Mouse (Mus musculus) retina, postnatal 7 days (tissue): Measurements from ENCODE around the gene Myef2.
A peak's percentile ranks its signal among the peaks of the same experiment; 100 is the strongest.
"Not testable (repeated sequence)": the region's sequence is repeated elsewhere in the genome, so short reads cannot be mapped to it uniquely, and the experiment has no call there.

Experiments used
- DNase-seq: peaks from one replicate; pipeline ENCODE4 v3.0.0-alpha.2; 2012; ENCODE audit warnings: low read depth, low spot score

Myef2 gene

DNA sequence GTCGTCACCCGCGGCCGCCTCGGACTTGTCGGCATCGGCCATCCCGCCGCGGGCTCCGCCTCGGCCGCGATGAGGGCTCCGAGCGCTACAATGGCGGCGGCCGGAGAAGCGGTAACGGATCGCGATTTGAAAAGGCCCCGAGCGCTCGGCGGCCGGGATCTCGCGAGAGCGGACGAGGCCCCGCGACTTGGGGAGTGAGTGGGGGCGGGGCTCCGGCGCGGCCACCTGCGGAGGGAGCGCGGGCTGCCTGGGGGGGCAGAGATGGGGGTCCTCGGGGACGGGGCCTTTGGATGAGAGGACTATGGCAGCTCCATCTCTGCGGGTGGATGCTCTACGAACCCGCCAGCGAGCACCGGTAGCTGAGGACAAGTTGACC lies at the start of gene Myef2:
TSS of gene Myef2 (minus strand) at position 185 of the 376 bp plus-strand sequence.
- DNase-seq: peak; percentile 78

DNA sequence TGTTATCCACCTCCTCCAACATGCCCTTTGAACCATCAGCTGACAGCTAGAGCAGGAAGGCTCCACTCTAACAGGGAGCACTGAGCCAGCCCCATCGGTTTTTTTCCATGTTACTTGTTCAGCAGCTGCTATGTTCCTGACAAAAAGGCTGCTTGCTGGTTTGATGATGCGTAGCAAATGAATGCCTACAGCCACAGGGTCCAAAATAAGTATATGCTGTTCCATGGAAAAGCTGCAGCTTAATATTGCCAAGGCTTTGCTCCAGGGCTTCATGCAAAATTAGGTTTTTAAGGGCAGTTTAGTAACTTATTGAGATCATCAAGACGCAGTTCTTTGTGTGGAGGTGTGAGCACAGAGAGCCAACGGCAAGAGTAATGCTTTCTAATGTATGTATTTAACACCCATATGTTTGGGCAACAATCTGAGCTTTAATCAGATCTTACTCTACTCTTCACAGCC lies 38.6 kb upstream of the Myef2 start:
- DNase-seq: no peak

DNA sequence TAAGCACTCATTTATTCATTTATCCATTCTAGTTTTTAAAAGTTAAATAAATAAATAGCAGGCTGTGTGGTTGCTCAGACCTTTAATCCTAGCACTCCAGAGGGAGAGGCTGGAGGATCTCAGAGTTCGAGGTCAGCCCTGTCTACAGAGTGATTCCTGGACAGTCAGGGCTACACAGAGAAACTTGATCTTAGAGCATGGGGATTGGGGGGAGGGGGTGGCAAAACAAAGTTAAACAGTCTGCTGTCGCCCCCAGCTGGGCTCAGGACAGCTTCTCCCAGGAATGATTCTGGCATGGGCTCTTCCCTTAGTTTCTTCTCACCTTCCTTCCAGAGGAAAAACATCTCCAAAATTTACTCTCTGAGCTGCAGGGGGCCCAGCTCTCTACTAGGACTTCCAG lies 32.0 kb upstream of the Myef2 start:
- DNase-seq: no peak

DNA sequence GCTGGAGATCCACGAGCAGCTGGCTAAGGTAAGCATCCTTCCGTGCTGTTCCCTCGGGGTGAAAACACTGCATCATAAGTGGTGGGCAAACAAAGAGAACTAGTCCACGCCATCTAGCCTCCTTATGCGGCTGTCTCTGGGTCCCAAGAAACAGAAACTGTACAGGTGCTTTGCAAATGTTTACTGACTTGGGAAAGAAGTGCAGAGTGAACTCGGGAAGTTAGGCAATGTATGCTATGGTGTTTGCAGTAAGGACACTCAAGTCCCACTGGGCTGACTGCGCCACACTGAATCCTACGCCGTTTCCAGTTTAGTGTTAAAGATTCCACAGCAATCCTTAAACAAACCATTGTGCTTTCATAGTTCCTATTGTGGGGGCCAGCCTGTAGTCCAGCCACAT lies 30.8 kb upstream of the Myef2 start:
- no peak for DNase-seq

DNA sequence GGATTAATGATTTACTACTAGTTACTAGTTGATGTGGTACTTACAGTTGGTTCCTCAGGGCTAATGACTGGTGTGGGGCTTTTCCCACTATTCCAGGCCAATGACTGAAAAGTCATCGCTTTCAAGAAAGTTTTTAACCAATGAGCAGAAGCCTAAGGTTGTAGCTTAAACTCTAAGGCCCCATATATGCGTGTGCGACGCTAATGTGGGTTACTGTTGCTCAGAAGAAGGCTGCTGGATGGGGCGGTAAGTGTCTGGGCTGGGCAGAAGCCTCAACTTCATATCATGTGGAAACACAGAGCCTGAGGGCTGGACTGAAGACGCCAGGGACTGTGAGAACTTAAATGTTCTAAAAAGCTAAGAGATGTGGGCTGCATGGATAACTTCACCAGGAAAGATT lies 28.9 kb upstream of the Myef2 start, which contains the start of gene Slc12a1:
TSS of gene Slc12a1 (plus strand) at position 118 of the 400 bp plus-strand sequence.
- DNase-seq: no peak

DNA sequence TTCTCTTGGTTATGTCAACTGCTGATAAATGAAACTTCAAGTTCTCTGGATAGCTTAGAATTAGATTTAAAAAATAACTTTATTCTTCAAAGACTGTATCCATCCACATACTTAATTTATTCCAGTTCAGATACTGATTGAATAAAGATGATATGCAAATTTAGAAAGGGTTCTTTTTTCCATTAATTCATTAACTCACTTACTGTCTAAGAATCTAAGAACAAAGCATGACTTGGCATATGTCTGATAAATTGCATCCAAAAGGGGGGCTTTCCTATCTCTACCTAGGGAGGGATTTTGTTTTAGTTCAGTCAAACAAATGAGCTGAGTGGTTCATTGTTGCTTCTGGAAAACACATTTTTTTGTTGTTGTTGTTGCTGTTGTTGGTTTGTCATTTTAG lies 18.9 kb upstream of the Myef2 start:
- no peak for DNase-seq

DNA sequence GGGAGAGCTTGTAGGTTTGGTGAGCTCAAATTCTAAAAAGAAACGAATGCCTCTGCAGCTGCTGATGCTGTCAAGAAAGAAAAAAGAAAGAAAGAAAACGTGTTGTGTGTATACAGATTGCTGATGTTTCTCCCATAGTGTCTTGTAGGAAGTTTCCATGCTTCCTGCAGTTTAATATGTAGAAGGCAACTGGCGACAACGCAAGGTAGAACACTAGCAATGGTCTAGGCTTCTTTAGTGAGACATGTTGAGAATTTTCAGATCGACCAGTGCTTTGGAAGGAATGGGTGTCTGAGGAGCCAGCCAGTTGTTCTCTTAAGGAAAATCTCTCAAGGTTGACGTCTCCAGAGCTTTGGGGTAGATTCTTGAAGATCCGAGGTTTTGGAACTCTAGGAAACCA lies 13.4 kb upstream of the Myef2 start:
- no peak for DNase-seq

DNA sequence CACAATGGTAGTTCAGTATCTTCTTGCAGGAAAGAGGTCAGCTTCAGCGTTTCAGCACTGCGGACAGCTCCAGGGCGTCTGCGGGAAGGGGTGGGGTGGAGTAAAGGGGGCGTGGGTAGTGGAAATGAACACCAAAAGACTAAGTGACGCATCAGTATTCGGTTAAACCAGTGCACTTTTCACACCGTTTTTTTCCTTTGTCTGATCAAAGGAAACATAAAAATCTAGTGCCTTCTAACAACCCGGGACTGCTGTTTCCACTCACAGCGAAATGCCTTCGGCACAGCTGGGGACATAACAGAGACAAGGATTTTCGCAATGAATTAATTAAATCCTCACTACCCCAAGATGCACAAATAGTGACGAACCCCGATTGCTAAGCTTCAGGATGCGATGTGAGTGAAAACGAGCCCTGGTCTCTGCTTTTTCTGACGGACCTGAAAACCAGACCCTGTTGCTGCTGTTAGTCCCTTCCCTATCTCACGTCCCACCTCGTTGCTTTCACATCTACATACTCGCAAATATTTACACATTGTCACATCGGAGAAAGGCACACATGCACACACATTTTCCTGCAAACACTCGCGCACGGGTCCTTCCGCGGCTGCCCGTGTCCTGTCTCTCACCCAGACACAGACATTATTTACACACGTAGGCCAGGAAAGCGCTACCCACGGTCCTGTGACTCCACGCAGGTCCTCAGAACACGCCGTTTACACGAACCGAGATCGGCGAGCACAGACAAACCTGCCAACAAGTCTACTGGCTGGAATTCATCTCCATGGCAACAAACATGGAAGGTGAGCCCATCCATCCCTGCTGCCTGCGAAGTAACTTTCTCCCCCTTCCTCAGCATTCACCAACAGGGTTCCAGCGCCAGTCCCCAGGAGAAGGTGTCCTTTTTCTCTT lies 12.7 kb upstream of the Myef2 start, which contains the start of gene Ctxn2:
TSS of gene Ctxn2 (plus strand) at position 790 of the 909 bp plus-strand sequence.
- peak; percentile 8 for DNase-seq

DNA sequence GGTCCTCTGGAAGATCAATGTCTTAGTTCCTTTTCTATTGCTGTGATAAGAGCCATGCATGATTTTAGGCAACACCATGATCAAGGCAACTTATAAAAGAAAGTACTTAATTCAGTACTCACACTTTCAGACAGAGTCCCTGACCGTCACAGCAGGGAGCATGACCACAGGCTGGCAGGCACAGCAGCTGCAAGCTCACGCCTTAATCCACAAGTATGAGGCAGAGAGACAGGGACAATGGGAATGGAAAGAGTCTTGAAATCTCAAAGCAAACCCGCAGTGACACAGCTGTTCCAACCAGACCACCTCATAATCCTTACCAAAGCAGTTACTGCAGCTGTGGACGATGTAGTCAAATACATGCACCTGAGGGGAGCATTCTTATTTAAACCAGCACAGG lies 10.7 kb upstream of the Myef2 start:
- no peak for DNase-seq

DNA sequence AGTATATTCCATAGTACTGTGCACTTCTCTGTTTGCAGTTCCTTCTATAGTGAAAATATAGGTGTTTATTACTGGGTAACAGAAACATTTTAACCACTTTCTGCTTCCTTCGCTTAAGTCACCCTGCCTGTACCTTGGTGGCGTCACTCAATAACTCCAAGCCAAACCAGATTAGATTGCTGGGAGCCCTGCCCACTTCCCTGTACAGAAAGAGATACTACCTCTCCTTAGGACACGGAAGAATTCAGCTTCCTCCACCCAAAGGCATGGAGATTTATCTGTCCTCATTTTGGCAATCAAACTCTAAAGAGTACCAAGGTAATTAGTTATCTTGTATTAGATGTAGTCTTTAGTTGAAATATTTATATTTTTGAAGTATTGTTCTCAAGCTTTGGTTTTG lies 3.3 kb upstream of the Myef2 start:
- DNase-seq: no peak

DNA sequence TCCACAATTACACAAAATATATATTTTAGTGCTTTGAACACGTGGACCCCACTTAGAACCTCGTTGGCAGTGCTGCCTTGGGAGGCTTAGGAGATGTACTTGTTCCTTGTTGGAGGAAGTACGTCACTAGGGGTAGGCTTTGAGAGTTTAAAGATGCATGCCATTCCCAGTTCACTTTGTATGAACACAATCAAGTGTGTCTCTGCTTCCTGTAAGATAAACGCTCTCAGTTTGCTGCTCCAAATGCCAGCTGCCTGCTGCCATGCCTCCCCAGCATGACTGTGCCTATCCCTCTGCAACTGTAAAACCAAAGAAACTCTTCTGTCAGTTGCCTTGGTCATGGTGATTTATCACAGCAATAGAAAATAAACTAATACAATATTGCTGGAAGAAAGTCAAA lies 2.4 kb upstream of the Myef2 start:
- DNase-seq: no peak

DNA sequence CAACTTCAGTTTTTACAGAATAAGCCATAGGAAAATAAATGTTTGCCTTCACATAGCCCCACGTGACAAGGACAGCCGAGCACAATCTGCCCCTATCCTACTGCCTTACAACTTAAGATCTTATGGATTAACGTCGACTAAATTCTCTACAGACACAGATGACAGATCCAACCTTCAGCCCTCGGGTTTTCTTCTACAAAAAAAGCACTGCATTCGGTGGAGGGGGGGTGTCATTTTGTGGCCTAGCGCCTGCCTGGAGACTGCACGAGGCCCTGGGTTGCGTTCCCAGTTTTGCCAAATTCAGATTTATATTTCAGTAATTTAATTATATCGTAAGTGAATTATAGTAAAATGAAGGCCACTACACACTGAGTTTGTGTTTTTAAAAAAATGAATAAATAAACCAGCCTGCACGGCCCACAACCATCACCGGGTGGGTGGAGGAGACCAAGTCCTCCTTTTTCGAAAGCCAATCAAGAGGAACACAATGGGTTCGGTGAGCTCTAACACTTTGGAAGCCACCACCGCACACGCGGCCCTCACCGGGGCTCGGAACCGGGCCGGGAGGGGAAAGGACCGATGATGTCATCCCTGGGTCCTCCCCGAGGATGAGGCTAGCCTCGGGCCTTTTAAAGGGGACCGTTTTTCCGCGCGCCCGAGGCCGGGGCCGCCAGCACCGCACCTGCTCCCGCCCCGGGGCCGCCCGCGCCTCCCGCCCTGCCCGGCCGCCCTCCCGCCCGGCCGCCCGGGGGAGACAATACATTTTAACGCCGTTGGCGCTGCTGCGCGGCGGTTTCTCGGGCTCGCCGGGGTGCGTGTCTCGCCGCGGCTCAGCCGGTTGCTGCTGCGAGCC lies 611 bp downstream of the Myef2 start:
- peak; percentile 14 for DNase-seq

DNA sequence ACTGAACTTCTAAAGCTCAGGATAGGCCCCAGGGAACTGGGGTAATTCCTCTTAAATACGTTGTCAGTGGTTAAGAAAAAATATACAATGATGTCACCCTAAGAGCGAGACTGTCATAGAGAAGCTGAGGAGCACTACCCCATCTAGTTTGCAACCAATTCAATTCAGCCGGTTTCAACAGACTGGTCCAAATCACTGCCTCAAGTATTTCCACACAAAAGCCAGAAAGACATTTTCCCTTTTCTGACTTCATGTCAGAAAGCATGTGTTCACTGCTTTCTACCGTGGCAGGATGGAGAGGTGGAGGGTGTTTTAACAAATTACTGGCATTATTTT lies 1.2 kb downstream of the Myef2 start:
- peak; percentile 5 for DNase-seq

DNA sequence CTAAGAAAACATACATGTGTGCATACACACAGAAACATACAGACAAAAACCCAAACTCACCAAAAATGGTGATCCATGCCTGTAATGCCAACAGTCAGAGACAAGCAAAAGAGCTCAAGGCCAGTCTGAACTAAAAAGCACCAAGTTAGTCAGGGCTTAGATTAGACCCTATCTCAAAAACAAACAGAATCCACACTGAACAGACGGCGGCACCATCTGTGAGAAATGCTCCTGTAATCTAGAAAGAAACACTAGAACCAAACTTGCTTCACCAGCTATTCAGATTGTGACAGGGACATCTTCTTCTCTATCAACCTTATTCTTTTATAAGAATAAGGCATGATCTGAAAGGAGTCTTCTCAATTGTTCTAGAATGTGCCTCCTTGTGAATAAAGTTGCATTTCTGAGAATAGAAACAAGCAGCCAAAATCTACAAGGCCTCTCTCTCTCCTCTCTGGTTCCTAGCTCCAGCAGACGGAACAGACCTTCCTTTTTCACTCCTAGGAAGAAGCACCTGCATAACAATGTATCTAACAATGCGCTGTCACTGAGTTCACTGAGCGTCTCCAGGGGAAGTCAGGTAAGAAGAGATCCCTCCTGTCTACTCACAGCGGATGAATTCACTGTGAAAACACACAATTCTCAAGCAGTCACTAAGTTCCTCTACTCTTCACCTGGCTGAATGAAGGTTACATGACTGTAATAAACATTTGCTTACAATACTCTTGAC lies 3.9 kb downstream of the Myef2 start:
- no peak for DNase-seq

DNA sequence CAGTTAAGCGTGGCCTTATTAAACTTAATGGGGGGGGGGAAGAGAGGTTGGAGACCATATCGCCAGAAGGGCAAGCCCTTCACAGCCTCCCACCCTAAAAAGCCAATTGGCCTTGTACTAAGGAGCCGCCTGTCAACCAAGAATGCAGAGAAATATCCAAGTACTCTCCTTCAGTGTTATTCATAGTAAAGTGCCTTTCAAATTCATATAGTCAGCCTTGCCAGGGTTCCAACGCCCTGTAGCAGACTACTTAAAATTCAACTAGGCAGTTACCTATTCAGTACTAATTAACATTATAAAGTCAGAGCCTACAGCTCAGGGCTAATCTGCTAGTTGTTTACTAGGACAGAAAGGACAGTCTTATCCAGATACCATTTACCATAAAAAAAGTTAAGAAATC lies 16.9 kb downstream of the Myef2 start:
- not testable (repeated sequence) for DNase-seq

DNA sequence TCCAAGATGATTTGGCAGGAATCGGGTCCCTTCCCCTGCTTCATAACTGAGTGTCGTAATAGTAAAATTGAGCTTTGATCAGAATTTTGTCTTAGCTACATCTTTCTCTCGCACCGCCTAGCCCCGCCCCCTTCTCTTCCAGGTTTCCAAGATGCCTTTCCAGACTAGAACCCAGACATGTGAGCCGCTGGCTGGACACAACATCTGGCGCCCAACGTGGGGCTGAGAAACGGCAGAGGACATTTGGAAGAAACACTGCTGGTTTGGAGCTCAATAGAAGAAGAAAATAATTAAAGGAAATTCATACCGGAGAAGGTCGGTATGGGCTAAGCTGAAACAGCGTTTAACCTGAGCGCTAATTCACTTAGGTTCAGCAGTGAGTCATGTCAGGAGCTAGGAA lies 19.0 kb downstream of the Myef2 start:
- not testable (repeated sequence) for DNase-seq

DNA sequence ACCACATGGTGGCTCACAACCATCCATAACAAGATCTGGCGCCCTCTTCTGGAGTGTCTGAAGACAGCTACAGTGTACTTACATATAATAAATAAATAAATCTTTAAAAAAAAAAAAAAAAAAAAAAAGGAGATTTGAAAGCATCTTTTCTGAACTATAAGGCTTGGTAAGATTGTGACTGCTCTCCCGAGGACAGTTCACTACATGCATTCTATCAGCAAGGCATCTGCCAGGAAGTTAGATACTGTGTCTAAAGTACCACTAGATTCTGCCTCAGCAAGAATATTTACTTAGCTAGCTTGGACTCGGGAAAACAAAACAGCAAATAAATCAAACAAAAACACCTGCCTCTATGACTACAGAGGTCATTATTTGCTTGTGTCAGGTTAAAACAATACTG lies 31.3 kb downstream of the Myef2 start:
- not testable (repeated sequence) for DNase-seq

DNA sequence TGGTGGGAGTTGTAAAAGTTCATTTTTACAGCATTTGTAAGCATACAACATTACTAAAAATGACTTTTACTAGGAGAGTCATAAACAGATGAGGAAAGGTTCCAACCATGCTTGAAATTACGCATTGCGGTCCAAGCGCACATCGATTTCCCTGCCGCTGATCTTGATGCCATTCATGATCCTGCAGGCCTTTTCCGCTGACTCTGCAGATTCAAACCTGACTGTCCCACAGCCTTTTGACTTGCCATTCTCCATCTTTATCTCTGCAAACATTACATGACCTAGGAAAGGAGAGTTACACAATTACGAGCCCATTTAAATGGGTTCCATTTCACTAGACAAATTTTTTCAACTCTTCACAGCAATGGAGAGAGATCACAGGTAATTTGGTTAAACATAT lies 34.7 kb downstream of the Myef2 start:
- no peak for DNase-seq

DNA sequence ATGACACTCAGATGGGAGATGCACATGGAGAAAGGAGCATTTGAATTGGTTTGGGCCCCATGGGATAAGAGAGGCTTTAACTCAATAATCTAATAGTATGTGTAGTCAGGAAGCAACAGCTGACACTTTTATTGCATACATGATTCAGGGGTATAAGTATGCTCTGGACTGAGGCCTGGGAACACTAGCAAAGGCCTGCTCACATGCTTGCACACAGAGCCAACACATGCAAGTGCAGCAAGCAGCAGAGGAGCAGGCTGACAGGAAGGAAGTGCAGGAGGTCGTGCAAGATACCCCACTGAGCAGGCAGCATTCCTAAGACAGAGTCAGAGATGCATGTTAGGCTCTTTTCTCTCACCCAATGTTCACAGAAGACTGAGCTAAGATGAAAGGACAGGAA lies 39.6 kb downstream of the Myef2 start:
- no peak for DNase-seq

DNA sequence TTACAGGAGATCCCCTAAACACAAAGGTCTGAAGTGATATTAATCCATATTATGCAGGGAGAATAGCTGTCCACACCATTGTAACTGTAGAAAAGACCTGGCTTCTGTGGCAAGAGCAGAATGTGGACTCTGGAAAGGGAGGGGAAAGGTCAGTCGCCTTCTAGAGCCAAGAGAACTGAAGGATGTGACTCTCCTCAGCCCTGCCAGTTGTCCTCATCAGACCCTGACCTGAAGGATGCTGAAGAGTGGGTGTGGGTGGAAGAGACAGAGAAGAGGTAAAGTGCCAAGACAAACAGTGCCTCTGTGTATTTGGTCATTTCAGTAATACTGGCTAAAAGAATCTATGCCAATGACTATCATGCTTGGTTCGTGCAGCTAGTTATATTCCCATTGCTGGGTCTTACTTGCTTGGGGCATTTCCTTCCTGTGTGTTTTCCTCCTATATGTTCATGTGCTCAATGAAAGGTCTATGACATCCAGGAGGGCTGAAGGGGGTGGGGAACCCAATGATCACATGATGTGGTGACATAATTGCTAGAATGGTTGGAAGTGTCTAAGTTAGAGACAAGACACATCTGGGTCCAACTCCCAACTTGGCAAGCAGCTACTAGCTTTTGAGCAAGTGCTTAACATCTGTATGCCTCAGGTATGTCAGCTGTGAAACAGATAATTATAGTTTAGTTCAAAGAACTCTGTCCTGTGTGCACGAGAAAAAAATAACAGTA lies 50.2 kb downstream of the Myef2 start:
- no peak for DNase-seq

DNA sequence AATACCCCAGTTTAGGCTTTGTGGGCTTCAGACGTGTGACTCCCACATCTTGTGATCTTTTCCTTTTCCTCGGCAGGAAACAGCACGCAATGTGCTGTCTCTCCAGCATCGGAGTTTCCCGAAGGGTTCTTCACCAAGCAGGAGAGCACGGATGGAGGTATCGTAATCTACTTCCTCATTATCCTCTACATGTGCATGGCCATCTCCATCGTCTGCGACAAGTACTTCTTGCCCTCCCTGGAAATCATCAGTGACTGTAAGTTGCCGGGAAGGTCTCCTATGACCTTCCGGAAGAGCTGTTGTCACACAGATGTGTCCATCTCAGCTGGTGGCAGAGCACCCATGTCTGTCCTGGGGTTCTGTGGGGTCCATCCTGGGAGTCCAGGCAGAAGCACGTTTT lies 54.8 kb downstream of the Myef2 start:
- no peak for DNase-seq
